Mouse (Mus musculus) heart, adult 9 months (tissue): ENCODE measurements around the gene Gm21985.
A peak's percentile ranks its signal among the peaks of the same experiment; 100 is the strongest.
"Not testable (repeated sequence)": the region's sequence is repeated elsewhere in the genome, so short reads cannot be mapped to it uniquely, and the experiment has no call there.

Experiments
- DNase-seq, 2 experiments: peaks; one replicate each; pipeline ENCODE4 v3.0.0; 2022; ENCODE audit warnings: low spot score in 2 of 2

Gm21985 gene

DNA sequence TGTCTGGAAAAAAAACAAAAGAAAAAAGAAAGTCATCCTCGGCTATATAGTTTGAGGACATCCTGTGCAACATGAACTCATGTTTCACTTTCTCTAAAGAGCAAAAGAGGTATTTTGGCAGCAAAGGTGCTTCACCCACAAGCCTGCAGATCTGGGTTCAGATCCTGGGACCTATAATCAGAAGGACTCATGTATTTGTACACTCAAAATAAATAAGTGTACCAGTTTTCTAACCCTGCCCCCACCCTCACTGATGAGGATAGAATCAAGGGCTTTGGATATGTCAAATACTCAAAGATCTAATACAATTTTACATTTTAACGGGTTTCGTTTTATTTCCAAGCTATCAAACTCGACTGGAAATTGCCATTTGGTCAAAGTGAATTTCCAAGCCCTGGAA lies 1.8 kb upstream of the Gm21985 start:
- DNase-seq, result no peak

GRCm38 (mm10) chr2:112265448-112266241 lies 469 bp upstream of the Gm21985 start, which contains the start of gene Slc12a6:
Gene Slc12a6 (plus strand): TSS chr2:112265825.
- DNase-seq, result peak; percentile 90 to 92

DNA sequence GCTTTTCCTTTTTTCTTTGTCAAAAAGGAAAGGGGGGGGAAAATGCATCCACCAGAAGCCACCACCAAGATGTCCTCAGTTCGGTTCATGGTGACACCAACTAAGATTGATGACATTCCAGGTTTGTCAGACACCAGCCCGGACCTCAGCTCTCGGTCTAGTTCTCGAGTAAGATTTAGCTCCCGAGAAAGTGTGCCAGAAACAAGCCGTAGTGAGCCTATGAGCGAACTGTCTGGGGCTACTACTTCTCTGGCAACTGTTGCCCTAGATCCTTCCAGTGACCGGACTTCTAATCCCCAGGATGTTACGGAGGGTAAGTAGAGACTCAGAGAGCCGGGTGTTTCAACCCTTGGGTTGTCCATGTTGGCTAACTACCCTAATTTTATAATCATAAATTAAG lies 666 bp downstream of the Gm21985 start:
- peak; percentile 41 to 50 for DNase-seq

DNA sequence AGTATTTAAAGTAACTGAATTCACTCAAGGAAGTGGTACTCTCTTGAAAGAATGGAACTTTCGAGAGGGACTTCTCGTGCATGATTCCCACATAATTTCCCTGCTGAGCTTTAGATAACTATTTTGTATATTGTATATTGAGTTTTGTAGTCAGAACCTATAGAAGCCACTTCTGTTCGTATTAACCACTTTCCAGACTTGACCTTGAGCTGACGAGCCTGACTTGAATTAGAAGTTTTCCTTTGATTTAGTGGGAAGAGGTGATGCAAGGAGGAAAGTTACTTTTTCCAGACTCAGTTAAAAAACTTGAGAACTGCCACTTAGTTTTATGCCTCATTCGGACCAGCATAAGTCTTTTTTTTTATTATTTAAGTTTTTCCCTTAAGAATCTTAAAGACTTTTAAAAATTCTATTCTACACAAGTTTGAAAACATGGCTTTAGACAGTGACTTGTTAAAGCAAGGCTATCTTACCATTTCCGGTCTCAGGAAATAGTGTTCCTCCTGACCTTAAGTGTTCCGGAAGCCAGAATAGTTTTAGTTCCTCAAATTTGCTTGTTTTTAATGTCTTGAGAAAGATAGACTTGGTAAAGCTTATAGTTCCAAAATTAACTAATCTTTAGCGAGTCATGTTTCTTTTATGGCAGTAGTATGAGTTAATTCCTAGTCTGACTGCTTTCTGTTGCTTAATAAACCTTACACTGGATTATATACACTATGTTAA lies 1.6 kb downstream of the Gm21985 start:
- peak; percentile 21 to 38 for DNase-seq

- peak; percentile 24 to 28 for DNase-seq
Observed at GRCm38 (mm10) chr2:112270011-112270410, 3.9 kb downstream of the Gm21985 start.

DNA sequence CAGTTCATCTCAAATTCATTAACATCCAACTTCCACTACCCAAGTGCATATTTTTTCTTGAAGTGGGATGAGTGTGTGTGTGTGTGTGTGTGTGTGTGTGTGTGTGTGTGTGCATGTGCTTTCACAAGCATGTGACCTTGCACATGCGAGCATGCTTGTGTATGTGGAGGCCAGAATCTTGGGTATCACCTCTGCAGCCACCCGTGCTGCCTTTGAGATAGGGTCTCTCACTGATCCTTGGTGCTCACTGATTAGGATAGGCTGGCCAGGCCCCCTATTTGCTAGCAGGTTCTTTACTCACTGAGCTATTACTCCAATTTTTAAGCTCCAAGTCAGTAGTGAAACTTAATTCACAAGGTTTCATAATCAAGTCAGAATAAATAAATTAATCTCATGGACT lies 6.8 kb downstream of the Gm21985 start:
- no peak for DNase-seq

DNA sequence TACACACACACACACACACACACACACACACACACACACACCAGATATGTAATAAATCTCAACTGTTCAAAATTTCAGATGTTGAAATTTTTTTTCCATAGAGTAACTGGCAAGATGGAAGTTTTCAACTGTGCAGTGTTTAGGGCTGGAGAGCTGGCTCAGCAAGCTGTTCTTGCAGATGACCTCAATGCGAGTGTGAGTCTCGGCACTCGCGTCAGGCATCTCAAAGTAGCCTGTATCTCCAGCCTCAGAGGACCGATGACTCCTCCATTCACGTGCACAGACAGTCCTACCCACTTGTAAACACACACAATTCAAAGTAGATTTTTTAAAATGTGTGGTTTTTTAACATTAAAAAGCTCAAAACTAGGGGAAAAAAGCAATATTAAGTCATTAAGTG lies 7.4 kb downstream of the Gm21985 start:
- DNase-seq, result no peak

DNA sequence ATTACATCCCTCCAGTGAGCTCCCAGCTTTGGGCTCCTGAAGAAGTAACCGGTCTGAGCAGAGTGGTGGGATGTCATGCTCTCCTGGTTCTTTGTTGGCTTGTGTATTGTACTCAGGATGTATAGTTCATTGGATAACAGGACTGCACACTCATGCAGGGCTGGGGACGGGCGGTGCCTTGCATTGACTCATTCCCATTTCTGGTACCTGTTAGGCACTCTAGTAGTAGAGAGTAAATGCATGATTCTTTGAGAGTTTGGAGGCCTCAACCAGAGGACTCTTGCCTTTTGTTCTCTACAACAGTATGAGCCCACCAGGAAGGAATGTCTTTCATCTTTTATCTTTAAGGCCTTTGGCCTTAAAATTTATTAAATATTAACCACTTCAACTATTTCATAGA lies 10.8 kb downstream of the Gm21985 start:
- no peak for DNase-seq

DNA sequence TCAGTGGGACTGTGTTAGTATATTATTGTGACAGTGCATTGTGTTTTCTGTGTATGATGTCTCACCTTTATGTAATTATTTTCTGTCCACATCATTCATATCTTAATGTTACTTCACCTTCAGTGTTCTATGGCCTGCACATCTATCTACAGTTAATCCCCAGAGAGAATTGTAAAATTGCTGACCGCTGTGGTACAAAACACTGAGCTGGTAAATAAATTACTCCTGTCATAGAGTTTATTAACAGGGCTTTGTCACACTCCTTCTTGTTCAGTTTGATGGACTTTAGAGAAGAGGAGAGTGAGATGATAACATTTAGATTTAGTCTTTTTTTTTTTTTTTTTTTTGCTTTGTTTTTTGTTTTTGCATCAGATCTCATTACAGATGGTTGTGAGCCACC lies 16.7 kb downstream of the Gm21985 start:
- DNase-seq, result no peak

DNA sequence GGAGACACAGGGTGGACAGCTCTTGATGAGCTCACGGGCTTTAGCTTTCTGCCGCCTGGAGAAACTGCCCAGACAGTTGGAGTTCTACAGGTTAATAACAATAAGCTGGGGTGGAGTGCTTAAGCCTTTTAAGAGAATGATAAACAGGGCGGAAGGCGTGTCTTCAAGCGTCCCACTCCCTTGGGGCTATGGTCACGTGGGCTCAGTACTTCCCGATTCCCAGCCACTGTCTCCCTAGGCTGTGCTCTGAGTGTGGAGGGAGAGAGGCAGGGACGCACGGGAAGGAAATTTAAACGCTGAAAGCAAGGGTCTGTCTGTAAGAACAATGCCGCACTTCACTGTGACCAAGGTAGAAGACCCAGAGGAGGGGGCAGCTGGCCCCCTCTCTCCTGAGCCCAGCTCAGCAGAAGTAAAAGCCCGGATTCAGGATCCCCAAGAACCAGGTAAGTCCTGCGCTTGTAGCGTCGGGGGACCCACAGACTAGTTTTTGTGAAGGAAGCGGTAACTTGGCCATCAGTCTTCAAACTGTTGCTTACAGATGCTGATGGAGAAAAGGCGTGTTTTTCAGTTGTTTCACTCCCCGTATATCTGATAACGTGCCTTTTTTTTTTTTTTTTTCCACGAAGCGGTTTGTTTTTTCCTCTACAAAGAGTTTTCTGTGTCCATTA lies 18.4 kb downstream of the Gm21985 start:
- peak; percentile 74 to 76 for DNase-seq

DNA sequence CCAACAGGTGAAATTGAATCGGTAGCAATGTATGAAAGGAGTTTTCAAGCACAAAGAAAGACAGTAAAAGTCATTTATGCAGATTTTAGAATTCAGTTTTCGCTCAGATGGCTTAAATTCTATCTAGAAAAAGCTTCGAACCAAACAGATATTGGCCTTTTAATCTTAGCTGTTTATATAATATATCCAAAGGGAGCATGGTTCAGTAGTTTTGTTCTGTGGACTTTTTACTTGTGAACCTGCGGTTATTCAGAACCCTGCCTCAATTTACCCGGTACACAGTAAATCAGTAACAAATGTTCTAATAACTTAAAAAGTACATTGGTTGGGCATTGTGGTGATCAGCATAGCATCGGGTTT lies 18.9 kb downstream of the Gm21985 start:
- DNase-seq, result no peak

DNA sequence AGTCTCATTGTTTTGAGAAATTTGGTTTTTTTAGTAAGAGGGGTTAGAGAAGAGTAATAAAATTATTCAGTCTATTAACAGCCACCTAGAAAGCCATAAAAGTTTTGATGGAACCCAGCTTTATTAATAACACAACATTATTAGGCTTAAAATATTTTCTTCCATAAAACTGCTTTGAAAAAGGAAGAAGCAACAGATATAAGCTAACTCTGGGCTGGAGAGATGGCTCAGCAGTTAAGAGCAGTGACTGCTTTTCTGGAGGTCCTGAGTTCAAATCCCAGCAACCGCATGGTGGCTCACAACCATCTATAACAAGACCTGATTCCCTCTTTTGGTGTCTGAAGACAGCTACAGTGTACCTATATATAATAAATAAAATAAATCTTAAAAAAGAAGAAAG lies 19.9 kb downstream of the Gm21985 start:
- not testable (repeated sequence) for DNase-seq

- no peak for DNase-seq
Observed at GRCm38 (mm10) chr2:112287059-112287458, 20.9 kb downstream of the Gm21985 start.

DNA sequence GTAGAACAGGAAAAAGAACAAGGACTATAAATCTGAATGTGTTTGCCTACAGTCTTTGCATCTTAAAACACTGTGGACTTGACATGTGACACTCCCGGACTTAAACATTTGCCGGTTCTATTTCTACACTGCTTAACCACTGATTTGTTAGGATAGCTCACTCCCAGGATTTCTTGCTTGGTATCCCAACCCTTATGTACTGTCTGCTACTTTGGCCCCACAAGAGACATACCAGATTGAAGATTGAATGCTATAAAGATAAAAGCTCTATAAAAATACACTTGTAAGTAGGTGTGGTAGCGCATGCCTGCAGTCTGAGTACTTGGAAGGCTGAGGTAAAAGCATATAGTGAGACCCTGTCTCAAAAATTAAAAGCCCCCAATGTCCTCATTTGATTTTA lies 23.4 kb downstream of the Gm21985 start:
- no peak for DNase-seq

GRCm38 (mm10) chr2:112292823-112293222 lies 26.7 kb downstream of the Gm21985 start:
- DNase-seq, result no peak

DNA sequence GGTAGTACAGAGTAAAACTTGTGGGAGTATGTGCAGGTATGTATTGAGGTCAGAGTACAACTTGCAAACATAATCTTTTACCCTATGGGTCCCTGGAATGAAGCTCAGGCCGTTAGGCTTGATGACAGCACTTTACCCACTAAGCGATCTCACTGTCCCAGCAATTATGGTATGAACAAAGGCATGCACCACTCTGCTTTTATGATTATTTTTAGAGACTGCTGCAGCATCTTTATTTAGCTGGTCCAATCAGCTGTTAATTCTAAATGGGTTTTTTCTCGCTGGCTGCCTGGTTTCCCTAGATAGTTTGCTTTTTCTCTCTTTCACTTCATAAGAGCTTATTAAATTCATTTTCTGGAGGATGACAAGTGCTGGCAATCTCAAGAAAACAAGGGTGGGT lies 30.1 kb downstream of the Gm21985 start:
- peak; percentile 18 to 23 for DNase-seq

DNA sequence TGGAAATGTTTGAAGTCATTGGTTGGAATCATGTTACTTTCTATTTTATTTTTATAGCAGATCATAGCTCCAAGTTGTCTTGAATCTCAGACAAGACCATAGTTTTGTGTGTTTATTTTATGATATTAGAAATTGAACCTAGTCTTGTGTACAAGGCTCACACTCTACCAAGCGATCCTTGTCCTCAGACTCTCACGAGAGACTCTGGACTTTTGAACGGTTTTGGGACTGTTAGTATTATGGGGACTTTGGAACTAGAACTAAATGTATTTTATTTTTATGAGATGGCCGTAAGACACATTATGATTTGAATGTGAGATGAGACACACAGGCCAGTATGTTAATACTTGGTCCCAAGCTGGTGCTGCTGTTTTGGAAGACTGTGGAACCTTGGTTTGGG lies 32.1 kb downstream of the Gm21985 start:
- no peak for DNase-seq

DNA sequence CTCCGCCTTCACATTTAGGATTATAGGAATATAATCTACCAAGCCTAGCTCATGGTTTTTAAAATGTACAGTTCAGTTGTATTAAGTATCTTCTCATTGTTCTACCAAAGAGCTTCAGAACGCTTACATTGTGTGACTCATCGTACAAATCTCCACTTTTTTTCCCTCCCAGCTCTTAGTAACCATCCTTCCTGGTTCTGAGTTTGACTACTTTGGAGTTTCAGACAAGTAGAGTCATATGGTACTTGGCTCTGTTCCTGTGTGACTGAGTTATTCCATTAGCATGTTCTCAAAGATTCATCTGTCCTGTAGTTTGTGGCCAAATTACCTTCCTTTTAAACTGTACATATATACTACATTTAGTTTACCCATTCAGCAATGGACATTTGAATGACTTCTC lies 42.6 kb downstream of the Gm21985 start:
- DNase-seq, result no peak

DNA sequence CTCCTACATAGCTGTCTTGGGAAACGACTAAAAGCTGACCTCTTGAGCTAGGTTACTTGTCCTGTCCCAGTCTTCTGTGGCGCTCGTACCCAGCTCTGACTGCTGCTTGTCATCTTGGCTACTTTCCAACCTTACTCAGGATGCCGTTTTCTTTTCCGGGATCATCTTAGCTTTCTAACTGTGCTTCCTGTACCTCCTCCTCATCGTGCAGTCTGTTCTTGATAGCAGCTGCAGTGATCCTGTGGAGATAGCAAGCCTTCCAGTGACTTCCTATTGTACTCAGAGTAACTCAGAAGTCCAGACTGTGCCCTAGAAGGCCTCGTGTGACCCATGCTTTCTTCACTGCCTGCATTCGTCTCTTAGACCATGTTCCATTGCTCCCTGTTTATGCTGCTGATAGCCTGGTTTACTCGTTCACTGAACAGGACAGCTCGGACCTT lies 43.1 kb downstream of the Gm21985 start:
- DNase-seq, result peak; percentile 11 to 27

DNA sequence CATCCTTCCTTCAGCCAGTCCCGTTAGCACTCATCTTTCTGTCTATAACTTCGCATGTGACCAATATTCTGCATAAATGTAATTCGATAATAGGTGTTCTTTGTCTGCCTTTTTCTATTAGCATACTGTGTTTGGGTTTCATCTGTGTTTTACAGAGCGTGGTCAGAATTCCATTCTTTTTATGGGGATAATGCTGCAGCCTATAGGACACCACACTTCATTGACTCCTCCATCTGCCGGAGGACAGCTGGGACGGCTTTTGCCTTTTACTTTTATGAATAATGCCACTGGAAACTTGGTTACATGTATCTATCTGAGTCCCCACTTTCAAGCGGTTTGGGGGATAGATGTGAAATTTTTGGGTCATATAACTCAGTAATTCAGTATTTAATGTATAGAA lies 49.5 kb downstream of the Gm21985 start:
- no peak for DNase-seq

GRCm38 (mm10) chr2:112318227-112318626 lies 52.1 kb downstream of the Gm21985 start:
- no peak for DNase-seq

- no peak for DNase-seq
Observed at GRCm38 (mm10) chr2:112318905-112319304, 52.8 kb downstream of the Gm21985 start.
